Mouse (Mus musculus) hindbrain, embryonic 15.5 days (tissue): ENCODE measurements around the gene Sfxn1. TPM values are rescaled to one million over a fixed set of nuclear protein-coding genes. Genes with fewer than 3 reads are reported as not detected.

Experiments used
- ATAC-seq: fragments of 200-750 bp; cut with Nextera tagmentation; 2 replicates; pipeline ENCODE4 v1.8.0; 2017; ENCODE audit warnings: low read depth, moderate number of reproducible peaks, moderate TSS enrichment; ENCODE audit not compliant: low FRiP score
- H3K27ac ChIP-seq: fragments of 300-500 bp; sonication (generic); replicated peaks from 2 replicates; pipeline ENCODE4 v1.5.1; 2015; ENCODE audit warnings: mild to moderate bottlenecking, inconsistent platforms
- H3K27me3 ChIP-seq: fragments of 300-500 bp; sonication (generic); 2 replicates; pipeline ENCODE4 v1.6.1; 2015; ENCODE audit warnings: control low read depth, inconsistent platforms
- H3K36me3 ChIP-seq: fragments of 300-500 bp; sonication (generic); 2 replicates; pipeline ENCODE4 v1.6.1; 2015; ENCODE audit warnings: control low read depth, inconsistent platforms
- H3K4me1 ChIP-seq: fragments of 300-500 bp; sonication (generic); replicated peaks from 2 replicates; pipeline ENCODE4 v1.6.1; 2015; ENCODE audit warnings: control low read depth, inconsistent platforms
- H3K4me2 ChIP-seq: fragments of 300-500 bp; sonication (generic); 2 replicates; pipeline ENCODE4 v1.6.1; 2015; ENCODE audit warnings: moderate library complexity, mild to moderate bottlenecking, inconsistent platforms
- H3K4me3 ChIP-seq: fragments of 300-500 bp; sonication (generic); 2 replicates; pipeline ENCODE4 v1.5.1; 2015; ENCODE audit warnings: mild to moderate bottlenecking, inconsistent platforms
- H3K9ac ChIP-seq: fragments of 300-500 bp; sonication (generic); 2 replicates; pipeline ENCODE4 v1.6.1; 2015; ENCODE audit warnings: inconsistent platforms
- H3K9me3 ChIP-seq: fragments of 300-500 bp; sonication (generic); 2 replicates; pipeline ENCODE4 v1.6.1; 2016; ENCODE audit warnings: control low read depth, inconsistent platforms
- WGBS: fragments of 180-500 bp; shearing (Covaris S2); methylation state at CpG from one replicate; pipeline ENCODE4 v1.1.7; 2015; 5-methylcytosine and 5-hydroxymethylcytosine counted together
- polyA plus RNA-seq: library from polyadenylated mRNA; unstranded; fragments of >200 nt; fragmentation: Nextera tagmentation; extraction: Ambion mirVana; gene quantifications from 2 replicates; pipeline ENCODE4 v1.2.1, GENCODE M21; 2015

Gene Sfxn1
- polyA plus RNA-seq, 1 experiment from 2014 or later, result 89.1 TPM

- no peaks in the 10 kb centered on the region for H3K27me3 ChIP-seq
- no peak overlapping the region for H3K4me3 ChIP-seq
- ATAC-seq, result no peak
- H3K36me3 ChIP-seq, result peaks cover 9% of the 10 kb centered on the region; the same call in 1 of the 2 replicates
- H3K4me1 ChIP-seq, result no peaks in the 10 kb centered on the region
- H3K4me2 ChIP-seq, result no peak overlapping the region
- no peaks in the 10 kb centered on the region for H3K9me3 ChIP-seq
- H3K9ac ChIP-seq, result no peak overlapping the region
- WGBS, result 94% methylated on average over 15 of the region's 15 CpGs
- H3K27ac ChIP-seq, result no peak overlapping the region
Measured at GRCm38 (mm10) chr13:54101031-54101820, 29.6 kb downstream of the Sfxn1 start.

- Histone ChIP-seq H3K4me3 (no peak overlapping the region), H3K36me3 (peaks cover 9% of the 10 kb centered on the region; the same call in 1 of the 2 replicates), H3K4me1 (no peaks in the 10 kb centered on the region), H3K4me2 (no peak overlapping the region), H3K9me3 (no peaks in the 10 kb centered on the region), H3K27ac (no peak overlapping the region), H3K9ac (no peak overlapping the region), H3K27me3 (no peaks in the 10 kb centered on the region)
- no peak for ATAC-seq
- 96% methylated on average over 3 of the region's 3 CpGs for WGBS
Measured at GRCm38 (mm10) chr13:54102061-54102460, 30.4 kb downstream of the Sfxn1 start.

- H3K36me3 ChIP-seq, result peaks cover 8% of the 10 kb centered on the region; the same call in 1 of the 2 replicates
- H3K27me3 ChIP-seq, result no peaks in the 10 kb centered on the region
- no peak for ATAC-seq
- no peak overlapping the region for H3K4me3 ChIP-seq
- H3K4me1 ChIP-seq, result no peaks in the 10 kb centered on the region
- no peak overlapping the region for H3K9ac ChIP-seq
- no peaks in the 10 kb centered on the region for H3K9me3 ChIP-seq
- H3K4me2 ChIP-seq, result no peak overlapping the region
- WGBS, result 87% methylated on average over 3 of the region's 3 CpGs
- no peak overlapping the region for H3K27ac ChIP-seq
Measured at GRCm38 (mm10) chr13:54103271-54103670, 31.6 kb downstream of the Sfxn1 start.

GRCm38 (mm10) chr13:54103866-54104265 is 32.2 kb downstream of the Sfxn1 start:
- Histone ChIP-seq H3K27me3 (no peaks in the 10 kb centered on the region), H3K36me3 (0 out of 2 replicates have a peak, but pooled peaks cover 7% of the 10 kb centered on the region), H3K9me3 (no peaks in the 10 kb centered on the region), H3K4me2 (no peak overlapping the region), H3K27ac (no peak overlapping the region), H3K4me3 (no peak overlapping the region), H3K4me1 (no peaks in the 10 kb centered on the region), H3K9ac (no peak overlapping the region)
- 89% methylated on average over 10 of the region's 10 CpGs for WGBS
- ATAC-seq, result no peak

GRCm38 (mm10) chr13:54113819-54114550 is 42.3 kb downstream of the Sfxn1 start:
- no peak overlapping the region for H3K9ac ChIP-seq
- peak; percentile 83; the same call in 1 of the 2 replicates for ATAC-seq
- H3K36me3 ChIP-seq, result no peaks in the 10 kb centered on the region
- no peaks in the 10 kb centered on the region for H3K27me3 ChIP-seq
- 53% methylated on average over 11 of the region's 11 CpGs for WGBS
- no peaks in the 10 kb centered on the region for H3K4me1 ChIP-seq
- no peaks in the 10 kb centered on the region for H3K9me3 ChIP-seq
- H3K4me2 ChIP-seq, result no peak overlapping the region
- H3K4me3 ChIP-seq, result no peak overlapping the region
- no peak overlapping the region for H3K27ac ChIP-seq

- no peak overlapping the region for H3K27ac ChIP-seq
- no peaks in the 10 kb centered on the region for H3K9me3 ChIP-seq
- H3K36me3 ChIP-seq, result no peaks in the 10 kb centered on the region
- no peak for ATAC-seq
- H3K4me3 ChIP-seq, result no peak overlapping the region
- WGBS, result 72% methylated on average over 5 of the region's 5 CpGs
- H3K9ac ChIP-seq, result no peak overlapping the region
- H3K4me1 ChIP-seq, result no peaks in the 10 kb centered on the region
- H3K4me2 ChIP-seq, result no peak overlapping the region
- H3K27me3 ChIP-seq, result no peaks in the 10 kb centered on the region
Measured at GRCm38 (mm10) chr13:54114931-54115330, 43.3 kb downstream of the Sfxn1 start.

GRCm38 (mm10) chr13:54115779-54116178 is 44.1 kb downstream of the Sfxn1 start:
- Histone ChIP-seq H3K9me3 (no peaks in the 10 kb centered on the region), H3K36me3 (no peaks in the 10 kb centered on the region), H3K9ac (no peak overlapping the region), H3K27me3 (no peaks in the 10 kb centered on the region), H3K4me3 (no peak overlapping the region), H3K4me1 (no peaks in the 10 kb centered on the region), H3K27ac (no peak overlapping the region), H3K4me2 (no peak overlapping the region)
- 92% methylated on average over 6 of the region's 6 CpGs for WGBS
- ATAC-seq, result no peak

GRCm38 (mm10) chr13:54118355-54118754 is 46.7 kb downstream of the Sfxn1 start:
- H3K4me3 ChIP-seq, result no peak overlapping the region
- H3K9me3 ChIP-seq, result no peaks in the 10 kb centered on the region
- 16% methylated on average over 5 of the region's 5 CpGs for WGBS
- H3K27me3 ChIP-seq, result no peaks in the 10 kb centered on the region
- no peaks in the 10 kb centered on the region for H3K36me3 ChIP-seq
- no peak overlapping the region for H3K27ac ChIP-seq
- peak; percentile 38; the same call in 1 of the 2 replicates for ATAC-seq
- no peak overlapping the region for H3K9ac ChIP-seq
- no peaks in the 10 kb centered on the region for H3K4me1 ChIP-seq
- no peak overlapping the region for H3K4me2 ChIP-seq

GRCm38 (mm10) chr13:54137756-54138410 is 66.2 kb downstream of the Sfxn1 start:
- no peaks in the 10 kb centered on the region for H3K4me1 ChIP-seq
- H3K4me3 ChIP-seq, result no peak overlapping the region
- no peaks in the 10 kb centered on the region for H3K36me3 ChIP-seq
- H3K27ac ChIP-seq, result no peak overlapping the region
- WGBS, result 79% methylated on average over 9 of the region's 9 CpGs
- H3K9ac ChIP-seq, result no peak overlapping the region
- H3K27me3 ChIP-seq, result no peaks in the 10 kb centered on the region
- H3K9me3 ChIP-seq, result no peaks in the 10 kb centered on the region
- no peak overlapping the region for H3K4me2 ChIP-seq
- ATAC-seq, result no peak

GRCm38 (mm10) chr13:54143788-54144187 is 72.1 kb downstream of the Sfxn1 start:
- no peak for ATAC-seq
- H3K4me1 ChIP-seq, result peaks cover 9% of the 10 kb centered on the region
- no peaks in the 10 kb centered on the region for H3K36me3 ChIP-seq
- no peak overlapping the region for H3K9ac ChIP-seq
- WGBS, result 28% methylated on average over 5 of the region's 5 CpGs
- no peak overlapping the region for H3K4me2 ChIP-seq
- H3K4me3 ChIP-seq, result no peak overlapping the region
- H3K27me3 ChIP-seq, result no peaks in the 10 kb centered on the region
- no peaks in the 10 kb centered on the region for H3K9me3 ChIP-seq
- H3K27ac ChIP-seq, result no peak overlapping the region

- Histone ChIP-seq H3K9me3 (no peaks in the 10 kb centered on the region), H3K4me2 (no peak overlapping the region), H3K4me3 (no peak overlapping the region), H3K9ac (no peak overlapping the region), H3K36me3 (no peaks in the 10 kb centered on the region), H3K27ac (no peak overlapping the region), H3K27me3 (no peaks in the 10 kb centered on the region), H3K4me1 (peaks cover 9% of the 10 kb centered on the region)
- WGBS, result 51% methylated on average over 5 of the region's 5 CpGs
- no peak for ATAC-seq
Measured at GRCm38 (mm10) chr13:54144624-54145023, 73.0 kb downstream of the Sfxn1 start.

GRCm38 (mm10) chr13:54147328-54147727 is 75.7 kb downstream of the Sfxn1 start:
- H3K27me3 ChIP-seq, result no peaks in the 10 kb centered on the region
- H3K36me3 ChIP-seq, result no peaks in the 10 kb centered on the region
- peaks cover 9% of the 10 kb centered on the region for H3K4me1 ChIP-seq
- no peaks in the 10 kb centered on the region for H3K9me3 ChIP-seq
- WGBS, result 67% methylated on average over 1 of the region's 1 CpGs
- no peak overlapping the region for H3K4me2 ChIP-seq
- H3K9ac ChIP-seq, result no peak overlapping the region
- ATAC-seq, result no peak
- H3K4me3 ChIP-seq, result no peak overlapping the region
- H3K27ac ChIP-seq, result no peak overlapping the region
